Mouse (Mus musculus): Measurements from ENCODE around the gene Cic. TPM values are rescaled to one million over a fixed set of nuclear protein-coding genes. Genes with fewer than 3 reads are reported as not detected.
A peak's percentile ranks its signal among the peaks of the same experiment; 100 is the strongest.

Cic gene
- polyA plus RNA-seq, 1 experiment = 92.4 TPM

DNA sequence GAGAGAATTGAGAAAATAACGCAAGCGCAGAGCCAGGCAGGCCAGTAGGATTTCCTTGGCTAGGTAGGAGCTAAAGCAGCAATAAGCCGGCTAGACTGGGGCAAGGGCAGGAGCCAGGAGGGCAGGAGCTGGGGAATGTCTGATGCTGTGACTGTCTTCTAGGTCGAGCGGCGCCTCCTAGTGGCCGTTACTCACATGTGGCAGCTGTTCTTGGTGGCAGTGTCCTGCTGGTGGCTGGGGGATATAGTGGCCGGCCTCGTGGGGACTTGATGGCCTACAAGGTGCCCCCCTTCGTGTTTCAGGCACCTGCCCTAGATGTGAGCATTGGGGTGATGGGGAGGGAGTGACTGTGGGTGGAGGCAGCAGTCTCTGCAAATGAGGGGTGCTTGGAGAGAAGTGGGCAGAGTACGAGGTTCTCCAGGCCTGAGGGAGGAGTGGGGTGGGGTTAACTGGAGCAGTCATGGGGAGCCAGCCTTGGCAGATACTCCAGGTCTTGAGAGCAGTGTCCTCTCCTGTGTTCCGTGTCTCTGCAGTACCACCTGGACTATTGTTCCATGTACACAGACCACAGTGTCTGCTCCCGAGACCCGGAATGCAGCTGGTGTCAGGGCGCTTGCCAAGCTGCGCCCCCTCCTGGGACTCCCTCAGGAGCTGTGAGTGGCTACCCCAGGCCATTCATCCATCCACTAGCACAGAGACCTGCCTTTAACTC, 66.2 kb downstream of the Cic start:
- peak in 1 of 2 experiments; percentile 73 for DNase-seq (ENCODE audit: extremely low spot score in 1 of 2, low spot score in 1 of 2)

DNA sequence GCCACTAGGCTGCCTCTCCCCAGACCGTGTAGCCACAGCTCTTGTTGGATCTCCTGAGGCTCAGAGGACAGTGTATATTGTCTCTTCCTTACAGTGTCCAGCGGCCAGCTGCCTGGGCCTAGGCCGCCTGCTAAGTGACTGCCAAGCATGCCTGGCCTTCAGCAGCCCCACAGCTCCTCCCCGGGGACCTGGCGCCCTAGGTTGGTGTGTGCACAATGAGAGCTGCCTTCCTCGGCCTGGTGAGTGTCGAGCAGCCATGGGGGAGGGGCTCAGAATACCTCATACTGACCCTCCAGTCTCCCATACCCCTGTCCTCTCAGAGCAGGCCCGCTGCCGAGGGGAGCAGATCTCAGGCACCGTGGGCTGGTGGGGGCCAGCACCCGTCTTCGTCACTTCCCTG, 67.0 kb downstream of the Cic start:
- DNase-seq (ENCODE audit: extremely low spot score in 1 of 2, low spot score in 1 of 2) = no peak

DNA sequence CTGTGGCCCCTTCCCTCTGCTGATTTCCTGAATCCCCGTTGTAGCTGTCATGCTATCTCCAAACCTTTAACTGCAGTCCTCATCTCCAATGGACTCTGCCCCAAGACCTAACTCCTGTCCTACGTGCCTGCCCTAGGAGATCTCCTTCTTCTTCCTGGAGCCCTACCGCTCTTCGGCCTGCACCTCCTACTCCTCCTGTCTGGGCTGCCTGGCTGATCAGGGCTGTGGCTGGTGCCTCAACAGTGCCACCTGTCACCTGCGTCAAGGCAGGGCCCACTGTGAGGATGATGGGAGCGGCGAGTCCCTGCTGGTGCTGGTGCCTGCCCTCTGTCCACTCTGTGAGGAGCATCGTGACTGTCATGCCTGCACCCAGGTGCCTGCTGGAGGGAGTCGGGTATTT, 71.8 kb downstream of the Cic start:
- DNase-seq (ENCODE audit: extremely low spot score in 1 of 2, low spot score in 1 of 2) = no peak

DNA sequence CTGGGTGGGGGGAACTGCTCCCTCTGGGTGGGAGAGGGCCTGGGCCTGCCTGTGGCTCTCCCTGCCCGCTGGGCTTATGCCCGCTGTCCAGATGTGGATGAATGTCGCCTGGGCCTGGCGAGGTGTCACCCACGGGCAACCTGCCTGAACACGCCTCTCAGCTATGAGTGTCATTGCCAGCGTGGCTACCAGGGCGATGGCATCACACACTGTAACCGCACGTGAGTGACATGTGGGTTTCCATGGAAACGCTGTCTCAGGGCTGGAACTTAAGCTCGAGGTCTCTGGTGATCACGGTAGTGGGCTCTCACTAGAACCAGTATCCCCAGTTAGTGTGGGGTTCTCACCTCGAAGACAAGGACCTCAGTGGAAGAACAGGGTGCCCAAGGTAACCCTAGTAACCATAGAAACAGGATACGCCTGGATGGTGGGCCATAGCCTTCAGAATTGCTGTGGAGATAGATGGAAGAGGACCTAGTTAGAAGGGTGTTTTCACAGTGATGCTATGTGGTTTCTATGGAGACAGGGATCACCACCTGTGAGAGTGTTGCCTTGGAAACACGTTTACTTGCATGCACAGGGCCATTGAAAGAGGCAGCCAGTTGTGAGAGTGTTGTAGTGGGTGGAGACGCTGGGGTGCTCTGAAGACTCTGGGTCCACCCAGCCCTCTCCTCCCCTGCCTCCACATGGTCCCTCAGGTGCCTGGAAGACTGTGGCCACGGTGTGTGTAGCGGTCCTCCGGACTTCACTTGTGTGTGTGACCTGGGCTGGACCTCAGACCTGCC, 73.7 kb downstream of the Cic start:
- peak; percentile 41 to 62 for DNase-seq (ENCODE audit: extremely low spot score in 1 of 2, low spot score in 1 of 2)

Other genes starting within 250 kb of the Cic start
- 211 and 215 TPM in 2 replicates for gene Grik5, start 195.4 kb upstream of the Cic start, polyA plus RNA-seq (2012; rRNA removed)
- 34.6 and 40.6 TPM in 2 replicates for gene Zfp574, start 195.1 kb upstream of the Cic start, polyA plus RNA-seq (2012; rRNA removed)
- gene Pou2f2, start 88.0 kb upstream of the Cic start, polyA plus RNA-seq (2012; rRNA removed) = 11.5 and 12.2 TPM in 2 replicates
- gene Dedd2, start 47.1 kb upstream of the Cic start, polyA plus RNA-seq (2012; rRNA removed) = 21.6 and 22.2 TPM in 2 replicates
- gene Zfp526, start 46.3 kb upstream of the Cic start, polyA plus RNA-seq (2012; rRNA removed) = 7.5 and 7.7 TPM in 2 replicates
- 241 and 244 TPM in 2 replicates for gene Gsk3a, start 29.9 kb upstream of the Cic start, polyA plus RNA-seq (2012; rRNA removed)
- 38.9 TPM in 2 replicates for gene Erf, start 16.9 kb upstream of the Cic start, polyA plus RNA-seq (2012; rRNA removed)
- gene Pafah1b3, start 30.3 kb downstream of the Cic start, polyA plus RNA-seq (2012; rRNA removed) = 33.5 and 43.0 TPM in 2 replicates
- 0.17 and 0.28 TPM in 2 replicates for gene Prr19, start 33.7 kb downstream of the Cic start, polyA plus RNA-seq (2012; rRNA removed)
- 74.6 and 90.4 TPM in 2 replicates for gene Tmem145, start 38.4 kb downstream of the Cic start, polyA plus RNA-seq (2012; rRNA removed)
- 65.2 and 67.0 TPM in 2 replicates for gene Megf8, start 49.5 kb downstream of the Cic start, polyA plus RNA-seq (2012; rRNA removed)
- not detected in 2 replicates for gene Cnfn, start 102.0 kb downstream of the Cic start, polyA plus RNA-seq (2012; rRNA removed)
- 9.9 and 12.5 TPM in 2 replicates for gene Lipe, start 131.0 kb downstream of the Cic start, polyA plus RNA-seq (2012; rRNA removed)
- gene Cxcl17, start 145.2 kb downstream of the Cic start, polyA plus RNA-seq (2012; rRNA removed) = not detected in 2 replicates
- 4.2 and 4.9 TPM in 2 replicates for gene Ceacam1, start 209.9 kb downstream of the Cic start, polyA plus RNA-seq (2012; rRNA removed)